ENCODE assay signal across 9 mouse cellular contexts in genomic region chr3:87408171-87408570, GRCm38 (mm10). TPM values are rescaled to one million over a fixed set of nuclear protein-coding genes. Genes with fewer than 3 reads are reported as not detected.
DNase-seq lines count a peak whose midpoint lies in the region; ATAC-seq and TF ChIP-seq lines count a peak whose summit lies in the region.
"Had no signal": no experiment of that assay in that cellular context is flagged by ENCODE, and none has a peak within 500 bp of the region (broad histone marks: within the 10 kb centered on the region; RNA-seq: fewer than 3 reads in every experiment).

No protein-coding gene starts in this region.

- no peak; the same call in 1 of the 2 replicates for ATAC-seq in heart, postnatal 0 days (ENCODE audit: insufficient read depth, low read depth)

- no peak overlapping the region for H3K4me3 ChIP-seq in heart, postnatal 0 days (ENCODE audit: low read depth, low read length)
- H3K4me3 ChIP-seq in heart, embryonic 10.5 days: no peak overlapping the region
- no peak overlapping the region for H3K4me3 ChIP-seq in lung, adult 2 months (replicated peaks; ENCODE audit: extremely low read depth, low read depth, low read length)
- H3K4me3 ChIP-seq: lung, embryonic 15.5 days had no signal

- TF ChIP-seq POLR2A in lung, adult 2 months (IDR thresholded peaks at IDR 0.05; ENCODE audit: borderline replicate concordance, extremely low read depth, low read depth, low read length): no peak

- no peaks in the 10 kb centered on the region for H3K36me3 ChIP-seq in heart, postnatal 0 days (replicated peaks; ENCODE audit: control insufficient read depth, insufficient read depth, low read length)
- no peaks in the 10 kb centered on the region for H3K36me3 ChIP-seq in heart, embryonic 10.5 days
- H3K36me3 ChIP-seq: lung, embryonic 15.5 days had no signal

- peaks cover 3% of the 10 kb centered on the region; the same call in 1 of the 2 replicates for H3K4me1 ChIP-seq in heart, postnatal 0 days (ENCODE audit: control insufficient read depth, insufficient read depth)
- H3K4me1 ChIP-seq in heart, embryonic 10.5 days: peaks cover 15% of the 10 kb centered on the region
- H3K4me1 ChIP-seq in lung, adult 2 months (ENCODE audit: control insufficient read depth, insufficient read depth, low read length): no peaks in the 10 kb centered on the region
- H3K4me1 ChIP-seq: lung, embryonic 15.5 days had no signal

- WGBS in heart, postnatal 0 days: 23% methylated on average over 4 of the region's 4 CpGs
- 21% methylated on average over 4 of the region's 4 CpGs for WGBS in heart, embryonic 10.5 days
- WGBS in lung, adult 2 months: 15% methylated on average over 4 of the region's 4 CpGs

- TF ChIP-seq EP300 in heart, postnatal 0 days (IDR thresholded peaks at IDR 0.05; ENCODE audit: low read depth): no peak

- no peak overlapping the region for H3K27ac ChIP-seq in heart, postnatal 0 days (ENCODE audit: low read depth)
- no peak overlapping the region for H3K27ac ChIP-seq in heart, embryonic 10.5 days
- H3K27ac ChIP-seq: lung, embryonic 15.5 days had no signal

- DNase-seq in heart, postnatal 0 days (ENCODE audit: low spot score): no peak
- DNase-seq in heart, embryonic 10.5 days (ENCODE audit: low spot score): no peak
- peak; percentile 88 to 90 for DNase-seq in B cell, adult 2 months
- DNase-seq in c-Kit-negative CD71-positive TER-119-positive erythroid progenitor cells, embryonic 14.5 days (ENCODE audit: low read depth, low spot score): peak; percentile 4
- no peak for DNase-seq in lung, adult 2 months
- DNase-seq in thymus, adult 18-20 months: peak; percentile 12 to 16
- no peak for DNase-seq in right cerebral cortex, adult 2 months (ENCODE audit: low spot score in 2 of 2)
- DNase-seq in right cerebral cortex, adult 18-20 months: no peak

- H3K27me3 ChIP-seq in heart, postnatal 0 days (ENCODE audit: control insufficient read depth, insufficient read depth, low read length): 0 out of 2 replicates have a peak, but pooled peaks cover 4% of the 10 kb centered on the region
- H3K27me3 ChIP-seq in heart, embryonic 10.5 days (ENCODE audit: insufficient read depth, poor library complexity, severe bottlenecking): no peaks in the 10 kb centered on the region
- H3K27me3 ChIP-seq: lung, embryonic 15.5 days had no signal

- no peak overlapping the region for H3K4me2 ChIP-seq in heart, postnatal 0 days (ENCODE audit: low read depth, low read length)
- H3K4me2 ChIP-seq: lung, embryonic 15.5 days had no signal

- no peak overlapping the region for H3K9ac ChIP-seq in heart, postnatal 0 days (replicated peaks; ENCODE audit: low read depth, low read length)
- H3K9ac ChIP-seq: lung, embryonic 15.5 days had no signal

- H3K9me3 ChIP-seq in heart, postnatal 0 days (replicated peaks; ENCODE audit: control insufficient read depth, low read length): no peaks in the 10 kb centered on the region
- H3K9me3 ChIP-seq in heart, embryonic 10.5 days: no peaks in the 10 kb centered on the region
- H3K9me3 ChIP-seq: lung, embryonic 15.5 days had no signal

- peak; percentile 36 for TF ChIP-seq CTCF in heart, postnatal 0 days (IDR thresholded peaks at IDR 0.05; ENCODE audit: low read depth)
- peak; percentile 54 for TF ChIP-seq CTCF in lung, adult 2 months (IDR thresholded peaks at IDR 0.05; ENCODE audit: insufficient read depth, low read length)

RNA-seq across cellular contexts. Expression of gene Fcrl5, which starts 27.4 kb away (rescaled TPM):
- 0.19 TPM in 1 of 2 replicates, not detected in the other for total RNA-seq in heart, postnatal 0 days (2014; rRNA removed; ENCODE audit: low replicate concordance)
- not detected in 2 replicates for polyA plus RNA-seq in heart, postnatal 0 days (2015; fragmentation: Nextera tagmentation; extraction: Ambion mirVana)
- polyA plus RNA-seq in heart, embryonic 10.5 days (2016; fragmentation: Nextera tagmentation; extraction: Ambion mirVana): not detected in 2 replicates
- polyA plus RNA-seq in lung, adult 2 months (2012; rRNA removed): 0.14 and 0.18 TPM in 2 replicates
- polyA plus RNA-seq: lung, embryonic 15.5 days had no signal

RNA-seq across cellular contexts. Expression of gene Fcrl1, which starts 32.0 kb away (rescaled TPM):
- total RNA-seq in heart, postnatal 0 days (2014; rRNA removed; ENCODE audit: low replicate concordance): not detected in 2 replicates
- polyA plus RNA-seq in heart, postnatal 0 days (2015; fragmentation: Nextera tagmentation; extraction: Ambion mirVana): 0.07 and 0.18 TPM in 2 replicates
- not detected in 2 replicates for polyA plus RNA-seq in heart, embryonic 10.5 days (2016; fragmentation: Nextera tagmentation; extraction: Ambion mirVana)
- polyA plus RNA-seq in lung, adult 2 months (2012; rRNA removed): 2.1 and 2.6 TPM in 2 replicates
- polyA plus RNA-seq: lung, embryonic 15.5 days had no signal

RNA-seq across cellular contexts. Expression of gene Cd5l, which starts 50.5 kb away (rescaled TPM):
- total RNA-seq in heart, postnatal 0 days (2014; rRNA removed; ENCODE audit: low replicate concordance): 0.62 TPM in 1 of 2 replicates, not detected in the other
- polyA plus RNA-seq in heart, postnatal 0 days (2015; fragmentation: Nextera tagmentation; extraction: Ambion mirVana): 0.07 TPM in 1 of 2 replicates, not detected in the other
- not detected in 2 replicates for polyA plus RNA-seq in heart, embryonic 10.5 days (2016; fragmentation: Nextera tagmentation; extraction: Ambion mirVana)
- polyA plus RNA-seq in lung, adult 2 months (2012; rRNA removed): 1.5 and 2.8 TPM in 2 replicates

Comparison
In these comparisons a context has a peak if more than half of its experiments do, and no peak if none do; other contexts are left out.
1. DNase-seq: peak in B cell, adult 2 months (2 of 2), c-Kit-negative CD71-positive TER-119-positive erythroid progenitor cells, embryonic 14.5 days (single experiment) and thymus, adult 18-20 months (2 of 2); none in heart, postnatal 0 days (single experiment), heart, embryonic 10.5 days (single experiment), lung, adult 2 months (single experiment), right cerebral cortex, adult 2 months (0 of 2) and right cerebral cortex, adult 18-20 months (single experiment).